In genomic region chr1:136394506-136394905, GRCm38 (mm10) we compare ENCODE assay signal across 8 mouse cellular contexts. TPM values are rescaled to one million over a fixed set of nuclear protein-coding genes. Genes with fewer than 3 reads are reported as not detected.
A peak's percentile ranks its signal among the peaks of the same experiment; 100 is the strongest.
DNase-seq lines count a peak whose midpoint lies in the region; ATAC-seq and TF ChIP-seq lines count a peak whose summit lies in the region.

No protein-coding gene starts in this region.

- 38% methylated on average over 10 of the region's 10 CpGs for WGBS in hindbrain, embryonic 14.5 days

- H3K36me3 ChIP-seq in hindbrain, embryonic 14.5 days (replicated peaks; ENCODE audit: control insufficient read depth, insufficient read depth), result no peaks in the 10 kb centered on the region

- H3K4me2 ChIP-seq in hindbrain, embryonic 14.5 days (replicated peaks), result peak overlapping the region; percentile 33

- no peak for TF ChIP-seq CTCF in gastrocnemius, adult 2 months (IDR thresholded peaks at IDR 0.05)

- H3K4me3 ChIP-seq in gastrocnemius, adult 2 months, result no peak overlapping the region
- no peak overlapping the region for H3K4me3 ChIP-seq in hindbrain, embryonic 14.5 days (replicated peaks; ENCODE audit: low read length)

- H3K27ac ChIP-seq in gastrocnemius, adult 2 months, result no peak overlapping the region
- no peak overlapping the region for H3K27ac ChIP-seq in hindbrain, embryonic 14.5 days

- DNase-seq in adrenal gland, postnatal 10 days, result peak; percentile 41
- DNase-seq in adrenal gland, adult (ENCODE audit: inconsistent age in 2 of 2, low spot score in 1 of 2), result no peak
- DNase-seq in brain, adult 2 months (ENCODE audit: low read depth, low spot score), result peak; percentile 48
- DNase-seq in gastrocnemius, adult 2 months, result peak; percentile 59
- peak; percentile 49 for DNase-seq in hindbrain, embryonic 14.5 days (ENCODE audit: low spot score)
- DNase-seq in lung, postnatal 14 days, result peak; percentile 20
- DNase-seq in thymus, postnatal 14 days, result peak; percentile 46
- no peak for DNase-seq in frontal cortex, postnatal 10 days (ENCODE audit: low spot score in 2 of 2)

- no peaks in the 10 kb centered on the region for H3K27me3 ChIP-seq in hindbrain, embryonic 14.5 days (ENCODE audit: control insufficient read depth, insufficient read depth, low read length)

- H3K4me1 ChIP-seq in hindbrain, embryonic 14.5 days (replicated peaks; ENCODE audit: control insufficient read depth, insufficient read depth, low read length), result 0 out of 2 replicates have a peak, but pooled peaks cover 3% of the 10 kb centered on the region

- no peak; the same call in 1 of the 2 replicates for ATAC-seq in hindbrain, embryonic 14.5 days (ENCODE audit: low FRiP score)

- intact Hi-C loops in gastrocnemius, adult 2 months (cut with DNase I), result no loop called here

- no peak overlapping the region for H3K9ac ChIP-seq in hindbrain, embryonic 14.5 days

- no peaks in the 10 kb centered on the region for H3K9me3 ChIP-seq in hindbrain, embryonic 14.5 days (ENCODE audit: control insufficient read depth, low read length)

RNA-seq across cellular contexts. Expression of gene Ddx59, which starts 20.6 kb away (rescaled TPM):
- 10 to 100 TPM; 16.6 to 17.5 TPM for total RNA-seq in adrenal gland, postnatal 10 days (2021)
- 10 to 100 TPM; 19.3 to 19.6 TPM for total RNA-seq in gastrocnemius, adult 2 months (2021)
- 16.4 and 16.5 TPM in 2 replicates for polyA plus RNA-seq in hindbrain, embryonic 14.5 days (2014; fragmentation: Nextera tagmentation; extraction: Ambion mirVana)

RNA-seq across cellular contexts. Expression of gene Camsap2, which starts 48.6 kb away (rescaled TPM):
- total RNA-seq in adrenal gland, postnatal 10 days (2021), result 10 to 100 TPM; 46.6 to 48.1 TPM
- 10 to 100 TPM in 1 of 2 experiments, 1 to 10 TPM in 1; 8.3 to 12.4 TPM for total RNA-seq in gastrocnemius, adult 2 months (2021)
- 59.5 and 62.9 TPM in 2 replicates for polyA plus RNA-seq in hindbrain, embryonic 14.5 days (2014; fragmentation: Nextera tagmentation; extraction: Ambion mirVana)

Comparison
In these comparisons a context has a peak if more than half of its experiments do, and no peak if none do; other contexts are left out.
1. DNase-seq: peak in adrenal gland, postnatal 10 days (single experiment), brain, adult 2 months (single experiment), gastrocnemius, adult 2 months (single experiment), hindbrain, embryonic 14.5 days (single experiment), lung, postnatal 14 days (single experiment) and thymus, postnatal 14 days (single experiment); none in adrenal gland, adult (0 of 2) and frontal cortex, postnatal 10 days (0 of 2).